Mouse (Mus musculus): ENCODE measurements around the gene Gng3.

The Gng3 gene

DNA sequence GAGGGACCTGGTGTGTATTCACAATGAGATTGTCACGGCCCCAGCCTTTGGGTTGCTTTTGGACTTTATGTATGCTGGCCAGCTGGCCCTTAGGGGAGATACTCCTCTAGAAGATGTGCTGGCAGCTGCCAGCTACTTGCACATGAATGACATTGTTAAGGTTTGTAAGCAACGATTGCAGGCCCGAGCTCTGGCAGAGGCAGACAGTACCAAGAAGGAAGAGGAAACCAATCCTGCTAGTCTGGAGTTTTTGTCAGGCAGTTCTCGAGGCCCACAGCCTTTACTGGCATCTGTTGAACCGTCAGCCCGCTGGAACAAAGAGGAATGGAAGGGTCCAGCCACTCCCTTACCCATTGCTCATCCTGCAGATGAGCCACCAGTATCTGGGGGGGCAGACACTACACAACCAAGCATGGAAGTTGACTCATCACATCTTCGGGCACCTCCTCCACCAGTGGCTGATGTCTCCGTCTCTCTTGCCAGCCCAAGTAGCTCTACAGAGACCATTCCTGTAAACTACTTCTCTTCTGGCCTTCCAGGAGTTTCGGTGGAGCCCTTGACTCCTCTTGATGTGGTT is 35.7 kb downstream of the Gng3 start:
- no peaks in the 10 kb centered on the region for H3K27me3 ChIP-seq (ENCODE audit: control insufficient read depth, insufficient read depth, low read length, poor library complexity, severe bottlenecking)
- H3K36me3 ChIP-seq (ENCODE audit: control insufficient read depth, insufficient read depth, low read length, poor library complexity, severe bottlenecking) = no peaks in the 10 kb centered on the region
- DNase-seq (ENCODE audit: low read depth, low spot score) = no peak

DNA sequence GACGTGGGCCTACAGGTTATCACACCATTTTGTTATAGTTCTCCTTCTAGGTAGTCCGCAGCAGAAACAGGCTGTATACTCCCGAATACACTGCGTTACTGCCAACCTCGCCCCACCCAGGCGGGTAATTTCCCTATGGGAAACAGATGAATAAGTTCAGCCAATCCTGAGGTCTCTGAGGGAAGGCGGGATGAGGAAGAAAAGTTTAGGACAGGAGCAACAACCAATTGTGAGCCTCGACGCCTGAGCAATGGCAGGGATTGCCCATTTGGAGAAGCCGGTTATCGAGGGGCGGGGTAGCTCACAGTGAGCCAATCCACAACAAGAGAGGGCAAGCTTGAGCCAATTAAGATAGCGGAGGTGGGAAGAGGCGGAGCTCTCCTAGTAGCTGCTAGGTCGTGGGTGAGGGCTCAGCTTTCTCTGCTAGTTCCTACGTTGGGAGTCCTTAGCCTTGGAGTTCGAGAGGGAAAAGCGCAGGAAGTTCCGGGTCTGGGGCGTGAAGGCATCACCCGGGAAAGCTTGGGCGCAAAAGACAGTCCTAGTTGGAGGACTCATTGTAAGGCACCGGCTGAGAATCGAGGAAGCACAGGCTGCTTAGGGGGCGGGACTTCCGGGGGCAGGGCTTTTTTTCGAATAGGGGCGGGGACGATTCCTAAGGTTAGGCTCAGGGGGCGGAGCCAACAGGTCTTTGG is 36.7 kb downstream of the Gng3 start, which contains the start of gene Zbtb3:
TSS of gene Zbtb3 (plus strand) at position 426 of the 692 bp plus-strand sequence.
- Histone ChIP-seq H3K36me3 (ENCODE audit: control insufficient read depth, insufficient read depth, low read length, poor library complexity, severe bottlenecking) (0 out of 2 replicates have a peak, but pooled peaks cover under 1% of the 10 kb centered on the region), H3K27me3 (ENCODE audit: control insufficient read depth, insufficient read depth, low read length, poor library complexity, severe bottlenecking) (no peaks in the 10 kb centered on the region)
- DNase-seq (ENCODE audit: low read depth, low spot score) = peak; percentile 97

DNA sequence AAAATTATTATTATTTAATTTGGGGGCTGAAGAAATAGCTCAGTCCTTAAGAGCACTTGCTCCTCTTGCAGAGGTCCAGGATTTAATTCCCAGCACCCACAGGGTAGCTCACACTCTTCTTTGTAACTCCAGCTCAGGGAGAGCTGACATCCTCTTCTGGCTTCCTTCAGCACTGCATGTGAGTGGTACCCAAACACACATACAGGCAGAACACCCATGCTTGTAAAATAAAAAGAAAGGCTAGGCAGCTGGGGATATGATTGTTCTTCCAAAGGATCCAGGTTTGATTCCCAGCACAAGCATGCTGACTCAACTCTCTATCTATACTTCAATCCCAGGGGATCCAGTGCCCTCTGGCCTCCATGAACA is 40.1 kb downstream of the Gng3 start:
- DNase-seq (ENCODE audit: low read depth, low spot score) = no peak
- no peaks in the 10 kb centered on the region for H3K27me3 ChIP-seq (ENCODE audit: control insufficient read depth, insufficient read depth, low read length, poor library complexity, severe bottlenecking)
- H3K36me3 ChIP-seq (ENCODE audit: control insufficient read depth, insufficient read depth, low read length, poor library complexity, severe bottlenecking) = peaks cover 11% of the 10 kb centered on the region; the same call in 1 of the 2 replicates

DNA sequence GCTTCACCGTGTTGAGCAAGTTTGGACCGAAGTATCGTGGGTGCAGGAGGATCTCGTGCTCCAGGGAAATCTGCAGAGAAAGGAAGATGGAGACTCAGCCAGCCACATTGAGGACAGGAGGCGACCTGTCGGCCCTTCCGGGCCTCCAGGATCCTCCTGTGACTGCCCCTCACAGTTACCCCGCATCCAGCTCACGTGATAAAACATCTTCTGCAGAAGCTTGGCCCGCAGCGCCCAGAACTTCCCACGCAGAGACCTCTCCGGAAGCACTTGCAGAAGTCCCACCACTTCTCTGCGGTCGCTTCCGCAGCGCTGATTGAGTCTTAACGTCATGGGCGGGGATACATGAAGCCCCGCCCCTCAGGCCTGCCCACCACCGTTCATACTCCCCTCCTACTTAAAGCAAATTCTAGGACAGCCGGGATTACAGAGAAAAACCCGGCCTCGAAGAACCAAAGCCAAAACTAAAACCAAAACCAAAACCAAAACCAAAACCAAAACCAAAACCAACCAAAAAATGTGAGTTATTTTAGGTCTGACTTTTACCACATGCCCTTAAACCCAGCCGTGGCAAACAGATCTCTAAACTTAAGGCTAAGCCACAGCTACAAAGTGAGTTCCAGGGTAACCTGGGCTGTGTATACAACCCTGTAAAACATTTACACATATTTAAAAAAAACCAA is 40.6 kb downstream of the Gng3 start, which contains the start of gene Polr2g:
TSS of gene Polr2g (minus strand) at position 314 of the 683 bp plus-strand sequence.
- Histone ChIP-seq H3K27me3 (ENCODE audit: control insufficient read depth, insufficient read depth, low read length, poor library complexity, severe bottlenecking) (no peaks in the 10 kb centered on the region), H3K36me3 (ENCODE audit: control insufficient read depth, insufficient read depth, low read length, poor library complexity, severe bottlenecking) (peaks cover 17% of the 10 kb centered on the region)
- DNase-seq (ENCODE audit: low read depth, low spot score) = peak; percentile 93

DNA sequence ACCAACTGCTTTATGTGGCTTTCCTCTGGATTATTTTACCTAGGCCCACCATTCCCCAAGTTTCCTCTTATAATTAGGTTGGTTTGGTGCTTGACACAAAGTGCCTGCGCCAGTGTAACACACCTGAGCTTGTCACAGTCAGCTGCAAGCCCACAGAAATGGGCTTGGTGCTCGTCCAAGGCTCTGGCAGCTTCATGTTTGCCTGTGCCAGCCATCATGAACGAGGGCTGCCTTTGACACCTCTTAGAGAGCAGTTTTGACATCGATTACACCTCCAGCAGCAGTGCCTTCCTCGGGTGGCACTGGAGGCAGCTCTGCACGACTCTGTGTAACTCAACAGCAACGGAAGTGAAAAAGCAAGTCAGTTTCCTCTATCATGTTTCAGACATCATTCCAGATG is 48.8 kb downstream of the Gng3 start:
- Histone ChIP-seq H3K27me3 (ENCODE audit: control insufficient read depth, insufficient read depth, low read length, poor library complexity, severe bottlenecking) (no peaks in the 10 kb centered on the region), H3K36me3 (ENCODE audit: control insufficient read depth, insufficient read depth, low read length, poor library complexity, severe bottlenecking) (peaks cover 24% of the 10 kb centered on the region)
- no peak for DNase-seq (ENCODE audit: low read depth, low spot score)

DNA sequence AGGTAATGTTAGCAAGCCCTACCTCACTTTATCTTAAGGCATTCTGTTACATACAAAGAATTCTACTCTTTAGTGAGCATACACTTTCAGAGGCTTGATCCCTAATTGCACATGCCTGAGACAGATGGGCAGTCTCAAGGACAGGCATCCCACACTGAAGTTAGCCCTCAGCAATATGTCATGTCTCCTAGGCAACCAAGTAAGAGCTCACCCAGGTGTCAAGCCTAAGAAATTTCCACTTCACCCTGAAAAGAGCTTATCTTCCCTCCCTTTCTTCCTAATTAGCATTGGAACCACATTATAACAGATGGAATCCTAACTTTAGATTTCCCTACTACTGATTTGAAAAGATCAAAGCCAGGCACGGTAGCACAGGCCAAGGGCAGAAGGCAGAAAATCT is 49.8 kb downstream of the Gng3 start:
- DNase-seq (ENCODE audit: low read depth, low spot score) = no peak
- Histone ChIP-seq H3K36me3 (ENCODE audit: control insufficient read depth, insufficient read depth, low read length, poor library complexity, severe bottlenecking) (peaks cover 17% of the 10 kb centered on the region), H3K27me3 (ENCODE audit: control insufficient read depth, insufficient read depth, low read length, poor library complexity, severe bottlenecking) (no peaks in the 10 kb centered on the region)

DNA sequence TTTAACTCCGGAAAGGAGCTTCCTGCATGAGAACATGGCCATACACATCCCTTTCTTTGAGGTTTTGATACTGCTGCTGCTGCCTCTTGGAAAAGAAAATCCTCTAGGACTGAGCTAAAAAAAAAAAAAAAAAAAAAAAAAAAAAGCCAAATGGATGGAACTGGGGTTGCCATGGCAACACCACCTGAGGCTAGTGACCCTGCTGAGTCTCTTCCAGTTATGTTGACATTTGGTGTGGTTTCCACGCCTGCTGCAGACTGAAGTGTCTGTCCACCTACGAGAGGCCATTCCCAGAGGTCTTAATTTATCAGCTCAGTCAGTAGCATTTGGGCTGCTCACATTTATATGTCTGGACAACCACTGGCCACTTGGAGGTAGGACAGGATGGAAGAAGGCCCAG is 50.5 kb downstream of the Gng3 start:
- Histone ChIP-seq H3K36me3 (ENCODE audit: control insufficient read depth, insufficient read depth, low read length, poor library complexity, severe bottlenecking) (peaks cover 12% of the 10 kb centered on the region), H3K27me3 (ENCODE audit: control insufficient read depth, insufficient read depth, low read length, poor library complexity, severe bottlenecking) (no peaks in the 10 kb centered on the region)
- DNase-seq (ENCODE audit: low read depth, low spot score) = no peak

All from splenic B cell, adult 2 months (primary cell).